Mouse (Mus musculus): ENCODE measurements around the gene Fpr3. TPM values are rescaled to one million over a fixed set of nuclear protein-coding genes. Genes with fewer than 3 reads are reported as not detected.
"Not testable (repeated sequence)": the region's sequence is repeated elsewhere in the genome, so short reads cannot be mapped to it uniquely, and the experiment has no call there.

Fpr3 gene
- polyA plus RNA-seq, 1 experiment, result not detected

GRCm38 (mm10) chr17:17917376-17917775 lies 29.7 kb downstream of the Fpr3 start:
- WGBS, result 88% methylated on average over 1 of the region's 1 CpGs
- Histone ChIP-seq H3K4me1 (ENCODE audit: control insufficient read depth, insufficient read depth, low read length) (no peaks in the 10 kb centered on the region), H3K4me3 (replicated peaks; ENCODE audit: extremely low read depth, low read depth, low read length) (no peak overlapping the region)
- TF ChIP-seq POLR2A (IDR thresholded peaks at IDR 0.05; ENCODE audit: borderline replicate concordance, extremely low read depth, low read depth, low read length), result no peak
- TF ChIP-seq CTCF (IDR thresholded peaks at IDR 0.05; ENCODE audit: insufficient read depth, low read length), result no peak
- no peak for DNase-seq

GRCm38 (mm10) chr17:17917782-17918181 lies 30.1 kb downstream of the Fpr3 start:
- Histone ChIP-seq H3K4me1 (ENCODE audit: control insufficient read depth, insufficient read depth, low read length) (no peaks in the 10 kb centered on the region), H3K4me3 (replicated peaks; ENCODE audit: extremely low read depth, low read depth, low read length) (no peak overlapping the region)
- TF ChIP-seq CTCF (IDR thresholded peaks at IDR 0.05; ENCODE audit: insufficient read depth, low read length) (no peak), POLR2A (IDR thresholded peaks at IDR 0.05; ENCODE audit: borderline replicate concordance, extremely low read depth, low read depth, low read length) (no peak)
- no peak for DNase-seq

- DNase-seq, result no peak
- H3K4me3 ChIP-seq (replicated peaks; ENCODE audit: extremely low read depth, low read depth, low read length), result no peak overlapping the region
- no peaks in the 10 kb centered on the region for H3K4me1 ChIP-seq (ENCODE audit: control insufficient read depth, insufficient read depth, low read length)
- 0% methylated on average over 1 of the region's 1 CpGs for WGBS
- TF ChIP-seq CTCF (IDR thresholded peaks at IDR 0.05; ENCODE audit: insufficient read depth, low read length) (no peak), POLR2A (IDR thresholded peaks at IDR 0.05; ENCODE audit: borderline replicate concordance, extremely low read depth, low read depth, low read length) (no peak)
Observed at GRCm38 (mm10) chr17:17973443-17973842, 85.8 kb downstream of the Fpr3 start.

DNA sequence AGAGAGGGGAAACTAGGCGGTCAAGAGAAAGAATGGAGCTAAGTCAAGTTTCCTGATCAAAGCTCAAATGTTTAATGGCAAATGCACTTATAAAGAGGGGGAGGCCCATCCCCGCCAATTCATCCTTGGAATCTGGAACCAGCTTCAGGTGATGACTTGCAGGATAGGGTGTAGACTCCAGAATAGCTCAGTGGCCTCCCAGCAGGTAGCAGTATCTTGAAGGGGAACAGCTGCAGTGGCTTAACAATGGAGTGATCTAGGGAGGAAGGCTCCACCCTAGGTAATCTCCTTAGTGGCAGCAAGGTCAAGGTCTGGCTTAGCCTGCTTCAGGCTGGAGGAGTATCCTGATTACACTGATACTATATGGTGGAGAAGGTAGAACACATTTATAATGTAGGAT lies 93.6 kb downstream of the Fpr3 start:
- 70% methylated on average over 2 of the region's 2 CpGs for WGBS
- H3K4me1 ChIP-seq (ENCODE audit: control insufficient read depth, insufficient read depth, low read length); H3K4me3 ChIP-seq (replicated peaks; ENCODE audit: extremely low read depth, low read depth, low read length); DNase-seq: not testable (repeated sequence)

DNA sequence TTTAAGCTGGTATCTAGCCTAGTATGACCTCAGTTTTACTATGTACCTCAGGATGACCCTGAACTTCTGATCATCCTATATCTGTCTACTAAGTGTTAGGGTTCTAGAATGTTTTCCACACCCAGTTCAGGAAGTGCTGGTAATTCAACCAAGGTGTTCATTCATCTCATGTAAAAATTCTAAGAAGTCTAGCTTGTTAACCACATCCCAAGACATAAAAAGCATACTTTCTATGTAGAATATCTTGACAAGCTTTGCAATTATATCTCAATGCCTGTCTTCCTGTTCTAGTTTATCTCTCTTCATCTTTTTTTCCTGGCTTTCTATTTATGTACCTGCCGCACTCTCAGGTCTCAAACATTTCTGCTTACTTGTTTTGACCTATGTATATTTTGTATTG lies 117.1 kb downstream of the Fpr3 start:
- 85% methylated on average over 1 of the region's 1 CpGs for WGBS
- no peak for DNase-seq
- no peak overlapping the region for H3K4me3 ChIP-seq (replicated peaks; ENCODE audit: extremely low read depth, low read depth, low read length)
- H3K4me1 ChIP-seq (ENCODE audit: control insufficient read depth, insufficient read depth, low read length), result no peaks in the 10 kb centered on the region
- no peak for TF ChIP-seq CTCF (IDR thresholded peaks at IDR 0.05; ENCODE audit: insufficient read depth, low read length)
- TF ChIP-seq POLR2A (IDR thresholded peaks at IDR 0.05; ENCODE audit: borderline replicate concordance, extremely low read depth, low read depth, low read length), result no peak

Other genes with a start within 250 kb of the Fpr3 start
- gene Vmn2r90, start 184.1 kb upstream of the Fpr3 start, polyA plus RNA-seq (2012; rRNA removed), result not detected in 2 replicates
- 38.5 and 56.7 TPM in 2 replicates for gene Spaca6, start 60.7 kb upstream of the Fpr3 start, polyA plus RNA-seq (2012; rRNA removed)
- gene Has1, start 32.6 kb upstream of the Fpr3 start, polyA plus RNA-seq (2012; rRNA removed), result 1.9 and 3.8 TPM in 2 replicates
- gene Fpr1, start 3.9 kb upstream of the Fpr3 start, polyA plus RNA-seq (2012; rRNA removed), result 15.1 and 19.0 TPM in 2 replicates
- 5.4 and 10.9 TPM in 2 replicates for gene Fpr2, start within 50 bp of the Fpr3 start, polyA plus RNA-seq (2012; rRNA removed)
- gene Fpr-rs4, start 133.9 kb downstream of the Fpr3 start, polyA plus RNA-seq (2012; rRNA removed), result not detected in 2 replicates
- not detected in 2 replicates for gene Vmn2r124, start 161.6 kb downstream of the Fpr3 start, polyA plus RNA-seq (2012; rRNA removed)
- not detected in 2 replicates for gene Vmn2r91, start 197.2 kb downstream of the Fpr3 start, polyA plus RNA-seq (2012; rRNA removed)

All from lung, adult 2 months (tissue).